Mouse (Mus musculus) testis, adult 2 months (tissue): ENCODE measurements at regions not wholly inside any gene's neighbourhood (a gene's known extent, or its start where the extent isn't known, plus 50 kb on each side); places are given as distances from the start of the nearest gene placed in this dataset.

Experiments used
- CTCF ChIP-seq: fragments of 200-500 bp; IDR thresholded peaks from 2 replicates; pipeline ENCODE4 v1.5.1; 2012; ENCODE audit warnings: low read depth, mild to moderate bottlenecking, inconsistent platforms, low read length, moderate library complexity; ENCODE audit not compliant: control insufficient read depth, insufficient read depth, insufficient replicate concordance
- POLR2A ChIP-seq: fragments of 200-500 bp; IDR thresholded peaks from 2 replicates; pipeline ENCODE4 v1.6.1; 2012; ENCODE audit warnings: low read depth, mild to moderate bottlenecking, inconsistent platforms, low read length, moderate library complexity; ENCODE audit not compliant: control insufficient read depth

- no peak for TF ChIP-seq POLR2A
- no peak for TF ChIP-seq CTCF
Observed at GRCm38 (mm10) chr8:126214571-126214970, 83.8 kb upstream of the Slc35f3 start.
